Mouse (Mus musculus) ES-Bruce4 (cell line): ENCODE measurements at regions not wholly inside any gene's neighbourhood (a gene's known extent, or its start where the extent isn't known, plus 50 kb on each side); places are given as distances from the start of the nearest gene placed in this dataset.

ENCODE experiments used
- H3K27ac ChIP-seq: 2 replicates; pipeline ENCODE4 v1.5.1; 2012; ENCODE audit warnings: low read length, inconsistent platforms; ENCODE audit not compliant: insufficient read depth
- H3K27me3 ChIP-seq: 2 replicates; pipeline ENCODE4 v1.6.1; 2012; ENCODE audit warnings: mild to moderate bottlenecking, low read length, inconsistent platforms; ENCODE audit not compliant: control insufficient read depth, poor library complexity, insufficient read depth, severe bottlenecking
- H3K36me3 ChIP-seq: 2 replicates; pipeline ENCODE4 v1.6.1; 2012; ENCODE audit warnings: inconsistent platforms, mild to moderate bottlenecking, low read length, moderate library complexity; ENCODE audit not compliant: control insufficient read depth, poor library complexity, insufficient read depth, severe bottlenecking
- H3K4me1 ChIP-seq: one replicate; pipeline ENCODE4 v1.8.1; 2011; ENCODE audit warnings: low read length; ENCODE audit not compliant: control insufficient read depth, insufficient read depth
- H3K4me3 ChIP-seq: 2 replicates; pipeline ENCODE4 v1.5.1; 2011; ENCODE audit warnings: low read depth, mild to moderate bottlenecking, low read length
- H3K9ac ChIP-seq: 2 replicates; pipeline ENCODE4 v1.6.1; 2012; ENCODE audit warnings: low read depth, mild to moderate bottlenecking, inconsistent platforms; ENCODE audit not compliant: poor library complexity, severe bottlenecking
- H3K9me3 ChIP-seq: replicated peaks from 2 replicates; pipeline ENCODE4 v1.6.1; 2012; ENCODE audit warnings: mild to moderate bottlenecking, low read length, inconsistent platforms; ENCODE audit not compliant: control insufficient read depth, poor library complexity, insufficient read depth, severe bottlenecking
- CTCF ChIP-seq: IDR thresholded peaks from one replicate; pipeline ENCODE4 v1.8.1; 2011; ENCODE audit warnings: low read depth, low read length
- EP300 ChIP-seq: IDR thresholded peaks from 2 replicates; pipeline ENCODE4 v1.6.1; 2011; ENCODE audit warnings: low read depth, low read length; ENCODE audit not compliant: insufficient read depth
- POLR2A ChIP-seq: IDR thresholded peaks from one replicate; pipeline ENCODE4 v1.8.1; 2011; ENCODE audit warnings: low read length; ENCODE audit not compliant: insufficient read depth

DNA sequence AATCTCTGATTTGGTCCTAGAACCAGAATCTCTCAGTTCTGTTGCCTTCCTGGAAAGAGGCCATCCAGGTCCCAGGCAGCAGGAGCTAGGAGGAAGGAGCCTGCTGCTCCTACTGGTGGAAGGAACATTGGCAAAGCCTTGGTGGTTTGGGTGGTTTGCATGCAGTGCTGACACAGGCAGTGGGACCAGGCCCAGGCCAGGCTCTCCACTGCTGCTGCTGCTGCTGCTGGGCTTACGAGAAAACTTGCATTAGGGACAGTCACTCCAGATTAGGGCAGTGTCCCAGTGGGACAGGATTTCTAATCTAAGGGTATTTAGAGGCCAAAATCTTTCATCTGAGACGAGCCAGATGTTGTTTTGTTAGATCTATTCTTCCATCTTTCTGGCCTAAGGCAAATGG lies 172.1 kb upstream of the Bmper start:
- Histone ChIP-seq H3K4me3 (no peak overlapping the region), H3K36me3 (no peaks in the 10 kb centered on the region), H3K27ac (no peak overlapping the region), H3K9me3 (no peaks in the 10 kb centered on the region), H3K27me3 (no peaks in the 10 kb centered on the region), H3K4me1 (no peaks in the 10 kb centered on the region), H3K9ac (no peak overlapping the region)
- TF ChIP-seq EP300 (no peak), POLR2A (no peak), CTCF (no peak)

DNA sequence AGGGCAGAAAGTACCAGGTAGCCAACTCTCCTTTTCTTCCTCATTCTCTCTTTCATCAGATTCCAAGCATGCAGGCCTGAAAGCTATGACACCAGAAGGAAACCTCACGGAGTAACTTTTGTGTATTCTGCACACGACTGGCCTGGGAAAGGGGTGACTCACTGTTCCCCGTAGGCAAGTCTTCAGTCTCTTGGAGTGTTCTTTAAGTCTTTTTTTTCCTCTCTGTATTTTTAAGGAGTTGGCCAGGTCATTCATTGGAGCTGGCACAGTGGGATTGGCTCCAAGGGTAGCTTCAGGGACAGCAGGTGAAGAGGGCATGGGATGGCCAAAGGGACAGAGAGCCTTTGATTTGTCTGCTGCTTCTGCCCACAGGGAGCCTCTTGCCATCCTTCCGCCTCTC lies 163.3 kb upstream of the Bmper start:
- H3K4me3 ChIP-seq, result no peak overlapping the region
- H3K4me1 ChIP-seq, result no peaks in the 10 kb centered on the region
- no peak overlapping the region for H3K27ac ChIP-seq
- H3K9ac ChIP-seq, result no peak overlapping the region
- TF ChIP-seq EP300, result no peak
- TF ChIP-seq CTCF, result no peak
- TF ChIP-seq POLR2A, result no peak
- H3K9me3 ChIP-seq, result no peaks in the 10 kb centered on the region
- H3K27me3 ChIP-seq, result no peaks in the 10 kb centered on the region; the same call in 1 of the 2 replicates
- no peaks in the 10 kb centered on the region for H3K36me3 ChIP-seq

GRCm38 (mm10) chr9:23060526-23060925 lies 162.3 kb upstream of the Bmper start:
- no peaks in the 10 kb centered on the region for H3K9me3 ChIP-seq
- no peaks in the 10 kb centered on the region; the same call in 1 of the 2 replicates for H3K27me3 ChIP-seq
- no peaks in the 10 kb centered on the region for H3K4me1 ChIP-seq
- H3K27ac ChIP-seq, result no peak overlapping the region
- H3K4me3 ChIP-seq, result no peak overlapping the region
- no peaks in the 10 kb centered on the region for H3K36me3 ChIP-seq
- no peak overlapping the region for H3K9ac ChIP-seq
- TF ChIP-seq CTCF (no peak), POLR2A (no peak), EP300 (no peak)

GRCm38 (mm10) chr9:23061179-23061929 lies 161.5 kb upstream of the Bmper start:
- Histone ChIP-seq H3K27ac (no peak overlapping the region), H3K4me3 (no peak overlapping the region), H3K36me3 (no peaks in the 10 kb centered on the region), H3K9me3 (no peaks in the 10 kb centered on the region), H3K27me3 (no peaks in the 10 kb centered on the region; the same call in 1 of the 2 replicates), H3K4me1 (no peaks in the 10 kb centered on the region), H3K9ac (no peak overlapping the region)
- TF ChIP-seq EP300 (no peak), POLR2A (no peak), CTCF (no peak)

DNA sequence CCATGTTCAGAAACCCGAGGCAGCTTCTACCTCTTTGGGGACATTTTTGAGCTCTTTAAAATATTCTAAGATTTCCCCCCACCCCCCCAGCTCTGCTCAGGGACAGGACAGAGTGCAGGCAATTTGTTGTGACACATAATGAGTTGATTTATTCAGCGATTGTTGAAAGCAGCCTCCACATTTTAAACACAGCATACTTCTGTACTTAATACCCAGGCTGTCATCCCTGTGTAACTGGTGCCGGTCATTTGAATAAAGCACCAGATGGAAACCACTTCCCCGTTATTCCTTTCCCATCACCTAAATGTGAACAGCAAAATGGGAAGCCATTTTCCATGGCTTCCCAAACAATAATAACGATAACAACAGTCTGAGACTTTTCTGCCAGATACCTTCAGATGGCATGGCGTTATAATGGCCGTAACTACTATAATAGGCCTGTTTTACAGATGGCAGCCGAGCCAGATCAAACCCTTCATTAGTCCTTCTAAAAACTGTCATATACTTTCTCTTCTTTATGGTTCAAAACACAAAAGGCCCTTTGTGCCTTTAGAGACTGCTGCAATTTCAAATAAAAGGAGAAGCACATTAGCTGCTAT lies 160.7 kb upstream of the Bmper start:
- H3K36me3 ChIP-seq, result no peaks in the 10 kb centered on the region
- H3K9ac ChIP-seq, result no peak overlapping the region
- no peaks in the 10 kb centered on the region for H3K4me1 ChIP-seq
- no peaks in the 10 kb centered on the region; the same call in 1 of the 2 replicates for H3K27me3 ChIP-seq
- no peak overlapping the region for H3K27ac ChIP-seq
- H3K4me3 ChIP-seq, result no peak overlapping the region
- TF ChIP-seq CTCF (no peak), POLR2A (no peak), EP300 (no peak)
- no peaks in the 10 kb centered on the region for H3K9me3 ChIP-seq

GRCm38 (mm10) chr9:23062656-23063444 lies 160.0 kb upstream of the Bmper start:
- Histone ChIP-seq H3K4me1 (no peaks in the 10 kb centered on the region), H3K9ac (no peak overlapping the region), H3K36me3 (no peaks in the 10 kb centered on the region), H3K27ac (no peak overlapping the region), H3K4me3 (no peak overlapping the region), H3K9me3 (no peaks in the 10 kb centered on the region), H3K27me3 (no peaks in the 10 kb centered on the region; the same call in 1 of the 2 replicates)
- no peak for TF ChIP-seq EP300
- no peak for TF ChIP-seq POLR2A
- TF ChIP-seq CTCF, result no peak
